Mouse (Mus musculus): ENCODE measurements around the gene Esr1.

DNA sequence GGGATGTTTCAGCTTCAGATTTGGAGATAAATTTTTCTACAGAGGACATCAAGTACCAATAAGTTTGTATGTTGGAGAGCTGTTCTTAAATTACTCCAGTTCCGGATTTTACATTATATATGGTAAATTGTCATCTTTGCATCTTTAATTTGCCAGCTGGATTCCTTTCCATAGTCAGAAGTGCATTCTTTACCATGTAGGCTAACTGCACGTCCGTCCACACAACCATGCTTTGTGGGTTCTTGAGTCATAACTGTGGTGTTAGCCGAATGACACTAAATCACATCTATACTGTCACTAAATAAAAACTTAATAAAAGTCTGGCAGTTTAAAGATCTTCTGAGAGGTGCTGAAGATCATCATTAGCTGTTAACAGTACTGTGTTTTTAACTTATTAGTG is 286.4 kb downstream of the Esr1 start:
- TF ChIP-seq CTCF (IDR thresholded peaks at IDR 0.05) (no peak), EP300 (IDR thresholded peaks at IDR 0.05) (no peak)

Data from lung, postnatal 0 days (tissue).